Mouse (Mus musculus): ENCODE data around the gene Irf9.

DNA sequence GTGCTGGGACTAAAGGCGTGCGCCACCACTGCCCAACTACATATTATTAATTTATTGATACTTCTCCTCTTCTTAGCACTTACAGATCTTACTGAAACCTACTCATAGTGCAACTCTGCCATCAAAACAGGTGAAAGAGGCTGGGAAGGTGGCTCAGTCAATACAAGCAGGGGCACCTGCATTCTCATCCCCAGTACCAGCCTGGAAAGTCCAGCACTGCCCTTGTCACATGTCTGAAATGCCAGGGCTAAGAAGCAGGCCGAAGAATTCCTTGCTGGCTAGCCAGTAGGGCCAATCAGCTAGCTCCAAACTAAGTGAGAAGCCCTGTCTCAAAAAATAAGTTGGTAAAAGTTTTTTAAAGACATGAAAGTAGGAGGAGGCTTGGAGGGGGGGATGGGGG lies 45.8 kb upstream of the Irf9 start:
- TF ChIP-seq GATA1 (IDR thresholded peaks at IDR 0.05; ENCODE audit: borderline replicate concordance, low read length) (no peak), TAL1 (conservative IDR thresholded peaks at IDR 0.05; ENCODE audit: low read depth, low read length) (no peak), CTCF (IDR thresholded peaks at IDR 0.05; ENCODE audit: low read depth, low read length) (no peak), POLR2AphosphoS5 (IDR thresholded peaks at IDR 0.05; ENCODE audit: insufficient replicate concordance, low read depth, low read length) (no peak)

Data from G1E (cell line).